ENCODE assay signal across 17 mouse cellular contexts in genomic region chr12:29050516-29051251, GRCm38 (mm10).
A peak's percentile ranks its signal among the peaks of the same experiment; 100 is the strongest.
DNase-seq lines count a peak whose midpoint lies in the region; ATAC-seq lines count a peak whose summit lies in the region.
"Had no signal": no experiment of that assay in that cellular context is flagged by ENCODE, and none has a peak within 500 bp of the region (broad histone marks: within the 10 kb centered on the region; RNA-seq: fewer than 3 reads in every experiment).

No protein-coding gene starts in this region.

- no peaks in the 10 kb centered on the region for H3K27me3 ChIP-seq in forebrain, embryonic 15.5 days
- H3K27me3 ChIP-seq in forebrain, embryonic 14.5 days (replicated peaks; ENCODE audit: control insufficient read depth, insufficient read depth, low read length) = no peaks in the 10 kb centered on the region
- no peaks in the 10 kb centered on the region for H3K27me3 ChIP-seq in kidney, embryonic 15.5 days
- H3K27me3 ChIP-seq in limb, embryonic 10.5 days (ENCODE audit: low read depth, poor library complexity, severe bottlenecking) = no peaks in the 10 kb centered on the region
- H3K27me3 ChIP-seq: embryonic facial prominence, embryonic 15.5 days; midbrain, embryonic 12.5 days; stomach, embryonic 15.5 days had no signal

- no peak for DNase-seq in forebrain, embryonic 14.5 days (ENCODE audit: low spot score)
- DNase-seq in kidney, adult 18-20 months = no peak
- peak; percentile 66 for DNase-seq in embryo, embryonic 11 days
- DNase-seq in limb, embryonic 10.5 days (ENCODE audit: low spot score) = peak; percentile 38
- DNase-seq in testis, postnatal 14 days (ENCODE audit: low spot score) = no peak
- DNase-seq: B cell, adult 2 months; cerebellum, adult 9-11 months; left cerebral cortex, postnatal 4 days; lung, adult 18-20 months; right cerebral cortex, postnatal 4 days had no signal

- no peaks in the 10 kb centered on the region for H3K36me3 ChIP-seq in forebrain, embryonic 15.5 days
- H3K36me3 ChIP-seq in forebrain, embryonic 14.5 days (ENCODE audit: control insufficient read depth, insufficient read depth, low read length) = no peaks in the 10 kb centered on the region
- H3K36me3 ChIP-seq in kidney, embryonic 15.5 days = no peaks in the 10 kb centered on the region
- H3K36me3 ChIP-seq in limb, embryonic 10.5 days = no peaks in the 10 kb centered on the region
- H3K36me3 ChIP-seq: embryonic facial prominence, embryonic 15.5 days; G1E; midbrain, embryonic 12.5 days; stomach, embryonic 15.5 days had no signal

- WGBS in forebrain, embryonic 15.5 days = 61% methylated on average over 8 of the region's 8 CpGs
- WGBS in forebrain, embryonic 14.5 days = 79% methylated on average over 8 of the region's 8 CpGs
- 19% methylated on average over 8 of the region's 8 CpGs for WGBS in kidney, embryonic 15.5 days
- WGBS in limb, embryonic 10.5 days = 8% methylated on average over 8 of the region's 8 CpGs

- H3K27ac ChIP-seq in forebrain, embryonic 15.5 days (replicated peaks) = no peak overlapping the region; the same call in 1 of the 2 replicates
- H3K27ac ChIP-seq in forebrain, embryonic 14.5 days (ENCODE audit: low read depth, low read length) = no peak overlapping the region
- H3K27ac ChIP-seq in kidney, embryonic 15.5 days = no peak overlapping the region
- peak overlapping the region; percentile 59 for H3K27ac ChIP-seq in limb, embryonic 10.5 days
- H3K27ac ChIP-seq: embryonic facial prominence, embryonic 15.5 days; stomach, embryonic 15.5 days had no signal

- H3K4me2 ChIP-seq in forebrain, embryonic 15.5 days (replicated peaks) = no peak overlapping the region
- no peak overlapping the region for H3K4me2 ChIP-seq in forebrain, embryonic 14.5 days (ENCODE audit: low read length)
- H3K4me2 ChIP-seq in kidney, embryonic 15.5 days = no peak overlapping the region
- H3K4me2 ChIP-seq: embryonic facial prominence, embryonic 15.5 days; midbrain, embryonic 12.5 days; stomach, embryonic 15.5 days had no signal

- no peaks in the 10 kb centered on the region for H3K9me3 ChIP-seq in forebrain, embryonic 15.5 days
- H3K9me3 ChIP-seq in forebrain, embryonic 14.5 days (replicated peaks; ENCODE audit: control insufficient read depth, low read length) = no peaks in the 10 kb centered on the region
- H3K9me3 ChIP-seq in kidney, embryonic 15.5 days (replicated peaks) = no peaks in the 10 kb centered on the region
- H3K9me3 ChIP-seq in limb, embryonic 10.5 days (replicated peaks) = no peaks in the 10 kb centered on the region
- H3K9me3 ChIP-seq: embryonic facial prominence, embryonic 15.5 days; midbrain, embryonic 12.5 days; stomach, embryonic 15.5 days had no signal

- H3K4me3 ChIP-seq in forebrain, embryonic 15.5 days = no peak overlapping the region
- H3K4me3 ChIP-seq in forebrain, embryonic 14.5 days (ENCODE audit: low read depth, low read length) = no peak overlapping the region
- H3K4me3 ChIP-seq in kidney, embryonic 15.5 days (replicated peaks) = no peak overlapping the region
- H3K4me3 ChIP-seq in limb, embryonic 10.5 days = no peak overlapping the region
- H3K4me3 ChIP-seq: embryonic facial prominence, embryonic 15.5 days; midbrain, embryonic 12.5 days; stomach, embryonic 15.5 days had no signal

- no peak overlapping the region for H3K9ac ChIP-seq in forebrain, embryonic 15.5 days (replicated peaks)
- H3K9ac ChIP-seq in forebrain, embryonic 14.5 days (ENCODE audit: low read length) = no peak overlapping the region
- H3K9ac ChIP-seq in kidney, embryonic 15.5 days = no peak overlapping the region
- H3K9ac ChIP-seq: embryonic facial prominence, embryonic 15.5 days; midbrain, embryonic 12.5 days; stomach, embryonic 15.5 days had no signal

- ATAC-seq in forebrain, embryonic 15.5 days (replicated peaks) = 0 out of 2 replicates have a peak, but pooled peaks have one; percentile 23
- ATAC-seq in forebrain, embryonic 14.5 days = no peak
- peak; percentile 65 for ATAC-seq in kidney, embryonic 15.5 days (replicated peaks; ENCODE audit: low FRiP score)
- no peak for ATAC-seq in megakaryocyte, adult 5-6 weeks (ENCODE audit: poor library complexity, severe bottlenecking)

- peaks cover 26% of the 10 kb centered on the region for H3K4me1 ChIP-seq in forebrain, embryonic 15.5 days
- peaks cover 25% of the 10 kb centered on the region for H3K4me1 ChIP-seq in forebrain, embryonic 14.5 days (ENCODE audit: control insufficient read depth, insufficient read depth, low read length)
- H3K4me1 ChIP-seq in kidney, embryonic 15.5 days = peaks cover 25% of the 10 kb centered on the region
- peaks cover 36% of the 10 kb centered on the region for H3K4me1 ChIP-seq in limb, embryonic 10.5 days

Comparison
In these comparisons a context has a peak if more than half of its experiments do, and no peak if none do; other contexts are left out.
1. ATAC-seq: peak in forebrain, embryonic 15.5 days (single experiment) and kidney, embryonic 15.5 days (single experiment); none in forebrain, embryonic 14.5 days (single experiment) and megakaryocyte, adult 5-6 weeks (single experiment).
2. DNase-seq: peak in embryo, embryonic 11 days (single experiment) and limb, embryonic 10.5 days (single experiment); none in forebrain, embryonic 14.5 days (single experiment), kidney, adult 18-20 months (single experiment) and testis, postnatal 14 days (single experiment).